Mouse (Mus musculus): ENCODE measurements around the gene Cmip.

GRCm38 (mm10) chr8:117222396-117222795 lies 34.5 kb upstream of the Cmip start:
- no peak for TF ChIP-seq POLR2A (IDR thresholded peaks at IDR 0.05; ENCODE audit: borderline replicate concordance, insufficient read depth, low read length)
- no peak for TF ChIP-seq CTCF (IDR thresholded peaks at IDR 0.05; ENCODE audit: borderline replicate concordance, insufficient read depth, low read depth, low read length)

Data from cerebellum, adult 2 months (tissue).